Mouse (Mus musculus): ENCODE measurements around the gene Bcl2l13. TPM values are rescaled to one million over a fixed set of nuclear protein-coding genes. Genes with fewer than 3 reads are reported as not detected.

The Bcl2l13 gene
- polyA plus RNA-seq, 1 experiment from 2014 or later = 26.8 TPM

DNA sequence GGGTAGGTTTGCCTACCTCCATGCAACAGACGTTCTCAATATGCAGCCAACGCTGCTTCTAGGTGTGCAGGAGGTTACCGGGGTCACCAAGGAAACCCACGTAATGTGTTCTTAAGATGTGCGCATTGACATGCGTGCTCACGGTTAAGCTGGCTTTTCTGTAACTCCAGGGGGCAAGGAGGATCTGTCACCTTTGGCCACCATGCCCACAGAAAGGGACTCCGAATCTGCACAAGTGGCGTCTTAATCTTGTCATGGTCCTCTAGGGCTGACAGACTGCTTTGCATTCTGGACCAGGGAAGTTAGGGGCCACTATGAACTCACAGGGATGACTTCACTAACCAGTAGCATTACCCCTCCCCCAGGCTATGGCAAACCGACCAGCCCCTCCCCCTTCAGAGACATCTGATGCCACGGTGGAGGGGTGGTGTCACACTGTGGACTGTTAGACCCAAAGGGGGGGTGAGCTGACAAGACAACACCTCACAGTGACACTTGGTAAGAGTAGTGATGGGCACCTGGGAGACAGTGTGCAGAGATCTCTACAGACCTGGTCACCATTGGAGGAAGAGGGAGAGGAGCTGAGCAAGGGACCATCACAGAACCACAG, 102.1 kb downstream of the Bcl2l13 start:
- Histone ChIP-seq H3K27ac (no peak overlapping the region), H3K4me3 (replicated peaks) (no peak overlapping the region), H3K4me2 (no peak overlapping the region), H3K36me3 (0 out of 2 replicates have a peak, but pooled peaks cover 6% of the 10 kb centered on the region), H3K9me3 (no peaks in the 10 kb centered on the region), H3K27me3 (replicated peaks) (no peaks in the 10 kb centered on the region), H3K4me1 (no peaks in the 10 kb centered on the region), H3K9ac (no peak overlapping the region)
- 75% methylated on average over 11 of the region's 11 CpGs for WGBS
- ATAC-seq (ENCODE audit: insufficient read depth, low FRiP score, low read depth) = no peak

DNA sequence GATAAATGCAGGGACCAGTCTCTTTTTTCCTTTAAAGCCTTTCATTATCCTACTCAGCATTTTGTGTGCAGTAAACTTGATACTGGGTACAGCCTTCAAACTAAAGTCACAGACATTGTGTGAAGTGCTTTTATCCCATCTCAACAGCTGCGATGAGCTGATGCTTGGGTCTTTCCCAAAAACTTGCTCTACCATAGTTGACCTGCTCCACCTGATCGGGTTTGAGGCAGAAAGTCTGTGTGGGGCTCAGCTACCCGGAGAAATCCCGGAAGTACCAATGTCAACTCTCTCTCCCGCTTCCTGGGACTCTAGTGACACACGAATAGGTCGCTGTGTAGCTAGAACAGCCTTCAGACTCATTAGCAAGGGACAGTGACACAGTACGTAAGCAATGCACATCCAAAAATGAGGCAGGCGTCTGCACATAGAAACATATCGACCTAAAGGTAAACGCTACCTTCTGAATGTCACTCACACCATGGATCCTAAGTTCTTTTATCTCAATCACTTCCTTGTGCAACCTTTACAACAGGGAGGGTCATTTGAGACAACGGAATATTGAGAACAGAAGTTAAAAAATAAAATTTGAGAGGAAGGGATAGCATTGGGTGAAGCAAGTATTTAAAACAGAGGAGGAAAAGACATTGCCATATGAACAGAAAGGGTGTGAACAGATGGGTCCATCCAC, 102.9 kb downstream of the Bcl2l13 start:
- Histone ChIP-seq H3K4me1 (no peaks in the 10 kb centered on the region), H3K27ac (no peak overlapping the region), H3K36me3 (0 out of 2 replicates have a peak, but pooled peaks cover 6% of the 10 kb centered on the region), H3K9ac (no peak overlapping the region), H3K4me2 (no peak overlapping the region), H3K9me3 (no peaks in the 10 kb centered on the region), H3K27me3 (replicated peaks) (no peaks in the 10 kb centered on the region), H3K4me3 (replicated peaks) (no peak overlapping the region)
- no peak for ATAC-seq (ENCODE audit: insufficient read depth, low FRiP score, low read depth)
- WGBS = 88% methylated on average over 12 of the region's 12 CpGs

GRCm38 (mm10) chr6:120939783-120940182, 103.8 kb downstream of the Bcl2l13 start:
- WGBS = 83% methylated on average over 3 of the region's 3 CpGs
- Histone ChIP-seq H3K4me3 (replicated peaks) (no peak overlapping the region), H3K27me3 (replicated peaks) (no peaks in the 10 kb centered on the region), H3K4me2 (no peak overlapping the region), H3K9ac (no peak overlapping the region), H3K9me3 (no peaks in the 10 kb centered on the region), H3K4me1 (no peaks in the 10 kb centered on the region), H3K27ac (no peak overlapping the region), H3K36me3 (no peaks in the 10 kb centered on the region)
- no peak for ATAC-seq (ENCODE audit: insufficient read depth, low FRiP score, low read depth)

DNA sequence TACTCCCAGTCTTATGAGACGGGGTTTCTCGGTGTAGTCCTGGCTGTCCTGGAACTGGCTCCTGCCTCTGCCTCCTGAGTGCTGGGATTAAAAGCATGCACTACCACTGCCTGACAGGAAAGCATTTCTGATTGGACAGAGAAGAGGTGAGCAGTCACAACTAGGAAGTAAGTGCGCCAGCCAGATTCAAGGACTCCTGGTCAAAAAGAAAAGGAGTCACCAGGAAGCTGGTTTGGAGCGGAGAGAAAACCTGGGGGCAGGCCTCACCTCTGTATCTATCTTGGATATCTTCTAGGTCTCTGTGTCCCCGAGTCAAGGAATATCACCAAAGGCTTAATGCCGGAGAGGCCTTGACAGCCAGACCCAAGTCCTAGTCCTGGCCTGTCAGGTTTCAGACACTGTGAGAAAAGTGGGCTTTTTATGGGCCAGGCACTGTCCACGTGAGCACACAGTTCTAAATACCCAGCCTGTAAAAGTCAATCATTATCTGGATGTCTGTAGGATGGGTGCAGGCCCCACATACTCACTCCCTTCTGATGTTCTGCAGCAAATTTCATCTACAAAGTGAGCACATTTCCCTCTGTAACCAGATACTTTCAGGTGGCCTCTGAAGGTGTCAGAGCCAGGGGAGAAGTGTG, 104.6 kb downstream of the Bcl2l13 start:
- no peak overlapping the region for H3K27ac ChIP-seq
- no peaks in the 10 kb centered on the region for H3K4me1 ChIP-seq
- no peaks in the 10 kb centered on the region for H3K36me3 ChIP-seq
- ATAC-seq (ENCODE audit: insufficient read depth, low FRiP score, low read depth) = no peak
- H3K9me3 ChIP-seq = no peaks in the 10 kb centered on the region
- no peak overlapping the region for H3K4me2 ChIP-seq
- H3K9ac ChIP-seq = no peak overlapping the region
- WGBS = 85% methylated on average over 7 of the region's 7 CpGs
- H3K27me3 ChIP-seq (replicated peaks) = no peaks in the 10 kb centered on the region
- H3K4me3 ChIP-seq (replicated peaks) = no peak overlapping the region

DNA sequence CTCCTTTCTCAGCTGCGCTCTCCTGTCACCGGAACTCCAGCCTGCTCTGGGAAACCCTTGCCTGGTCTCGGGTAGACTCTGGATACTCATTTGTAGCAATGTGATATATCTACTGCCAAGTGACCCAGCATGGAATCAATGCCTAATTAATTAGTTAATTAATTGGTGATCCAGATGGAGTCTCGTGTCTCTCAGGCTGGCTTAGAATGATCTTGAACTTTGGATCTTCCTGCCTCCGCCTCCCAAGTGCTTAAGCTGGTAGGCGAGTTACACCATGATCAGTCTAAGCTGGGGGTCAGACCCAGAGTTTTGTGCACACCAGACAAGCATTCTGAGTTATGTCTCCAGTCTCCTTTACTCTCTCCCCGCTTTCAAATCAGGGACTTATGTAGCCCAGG, 105.1 kb downstream of the Bcl2l13 start:
- H3K36me3 ChIP-seq = no peaks in the 10 kb centered on the region
- H3K27ac ChIP-seq = no peak overlapping the region
- no peaks in the 10 kb centered on the region for H3K4me1 ChIP-seq
- ATAC-seq (ENCODE audit: insufficient read depth, low FRiP score, low read depth) = no peak
- H3K4me3 ChIP-seq (replicated peaks) = no peak overlapping the region
- H3K9me3 ChIP-seq = no peaks in the 10 kb centered on the region
- H3K9ac ChIP-seq = no peak overlapping the region
- 80% methylated on average over 7 of the region's 7 CpGs for WGBS
- H3K27me3 ChIP-seq (replicated peaks) = no peaks in the 10 kb centered on the region
- no peak overlapping the region for H3K4me2 ChIP-seq

DNA sequence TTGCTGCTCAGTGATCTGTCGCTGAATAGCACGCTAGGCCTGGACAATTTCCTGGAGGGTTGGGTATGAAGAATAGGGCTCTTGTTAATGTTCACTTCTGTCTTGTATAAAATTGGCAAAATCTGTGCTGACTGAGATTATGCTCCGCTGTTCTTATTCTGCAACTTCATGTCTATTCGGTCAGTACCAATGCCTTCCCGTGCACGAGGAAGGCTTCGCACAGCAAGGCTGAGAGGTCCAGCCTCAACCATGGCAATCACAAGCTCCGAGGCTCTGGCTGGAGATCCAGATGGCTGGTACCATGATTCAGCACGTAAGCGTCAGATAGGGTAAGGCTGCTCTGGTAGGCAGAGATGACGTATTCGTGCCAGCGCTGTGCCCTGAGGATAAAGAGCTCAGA, 105.6 kb downstream of the Bcl2l13 start:
- no peak overlapping the region for H3K4me3 ChIP-seq (replicated peaks)
- H3K9me3 ChIP-seq = no peaks in the 10 kb centered on the region
- H3K9ac ChIP-seq = no peak overlapping the region
- no peaks in the 10 kb centered on the region for H3K4me1 ChIP-seq
- no peaks in the 10 kb centered on the region for H3K36me3 ChIP-seq
- no peak for ATAC-seq (ENCODE audit: insufficient read depth, low FRiP score, low read depth)
- H3K4me2 ChIP-seq = no peak overlapping the region
- no peaks in the 10 kb centered on the region for H3K27me3 ChIP-seq (replicated peaks)
- H3K27ac ChIP-seq = no peak overlapping the region
- WGBS = 90% methylated on average over 13 of the region's 13 CpGs

Small RNA genes within 50 kb of the gene (microRNA-seq; reads per million reads assigned to microRNA genes)
- gene Gm25193 = not detected

Other genes starting within 250 kb of the Bcl2l13 start
- gene Cecr2, start 169.8 kb upstream of the Bcl2l13 start, polyA plus RNA-seq (2015; fragmentation: Nextera tagmentation; extraction: Ambion mirVana) = 1.5 and 1.9 TPM in 2 replicates
- gene Slc25a18, start 62.6 kb upstream of the Bcl2l13 start, polyA plus RNA-seq (2015; fragmentation: Nextera tagmentation; extraction: Ambion mirVana) = 0.09 TPM in 2 replicates
- gene Atp6v1e1, start 13.4 kb upstream of the Bcl2l13 start, polyA plus RNA-seq (2015; fragmentation: Nextera tagmentation; extraction: Ambion mirVana) = 133 and 134 TPM in 2 replicates
- 19.6 and 21.5 TPM in 2 replicates for gene Bid, start 80.6 kb downstream of the Bcl2l13 start, polyA plus RNA-seq (2015; fragmentation: Nextera tagmentation; extraction: Ambion mirVana)